ENCODE assay signal across 11 mouse cellular contexts in genomic region chr8:91676928-91677327, GRCm38 (mm10).
A peak's percentile ranks its signal among the peaks of the same experiment; 100 is the strongest.
DNase-seq lines count a peak whose midpoint lies in the region; ATAC-seq and TF ChIP-seq lines count a peak whose summit lies in the region.
"Had no signal": no experiment of that assay in that cellular context is flagged by ENCODE, and none has a peak within 500 bp of the region (broad histone marks: within the 10 kb centered on the region; RNA-seq: fewer than 3 reads in every experiment).

No protein-coding gene starts in this region.

- 46% methylated on average over 3 of the region's 3 CpGs for WGBS in hindbrain, embryonic 15.5 days
- 54% methylated on average over 3 of the region's 3 CpGs for WGBS in hindbrain, embryonic 12.5 days
- WGBS in forebrain, postnatal 0 days = 47% methylated on average over 3 of the region's 3 CpGs

- DNase-seq in cerebellum, adult 11-12 months = peak; percentile 71
- peak; percentile 83 for DNase-seq in forebrain, postnatal 0 days
- peak; percentile 61 to 81 for DNase-seq in layer of hippocampus, postnatal 36 days
- no peak for DNase-seq in MN1 (ENCODE audit: low spot score)
- DNase-seq: adrenal gland, postnatal 10 days had no signal

- no peak overlapping the region for H3K4me2 ChIP-seq in hindbrain, embryonic 15.5 days
- H3K4me2 ChIP-seq in hindbrain, embryonic 12.5 days (replicated peaks) = no peak overlapping the region
- H3K4me2 ChIP-seq in forebrain, postnatal 0 days (ENCODE audit: low read depth) = no peak overlapping the region
- H3K4me2 ChIP-seq: embryonic facial prominence, embryonic 15.5 days had no signal

- peak; percentile 63 for ATAC-seq in hindbrain, embryonic 15.5 days (ENCODE audit: low FRiP score, low read depth)
- no peak for ATAC-seq in hindbrain, embryonic 12.5 days (ENCODE audit: low FRiP score)
- ATAC-seq in forebrain, postnatal 0 days = peak; percentile 95
- ATAC-seq in inflammation-experienced regulatory T-cells, adult 6 months = no peak

- H3K4me1 ChIP-seq in hindbrain, embryonic 15.5 days (replicated peaks) = no peaks in the 10 kb centered on the region; the same call in 1 of the 2 replicates
- peaks cover 23% of the 10 kb centered on the region for H3K4me1 ChIP-seq in hindbrain, embryonic 12.5 days
- no peaks in the 10 kb centered on the region for H3K4me1 ChIP-seq in forebrain, postnatal 0 days (ENCODE audit: insufficient read depth)
- H3K4me1 ChIP-seq: embryonic facial prominence, embryonic 15.5 days had no signal

- no peak overlapping the region for H3K4me3 ChIP-seq in hindbrain, embryonic 15.5 days
- H3K4me3 ChIP-seq in hindbrain, embryonic 12.5 days = no peak overlapping the region
- no peak overlapping the region for H3K4me3 ChIP-seq in forebrain, postnatal 0 days (ENCODE audit: low read depth, low read length)
- H3K4me3 ChIP-seq: embryonic facial prominence, embryonic 15.5 days had no signal

- no peaks in the 10 kb centered on the region for H3K9me3 ChIP-seq in hindbrain, embryonic 15.5 days
- no peaks in the 10 kb centered on the region for H3K9me3 ChIP-seq in hindbrain, embryonic 12.5 days (replicated peaks)
- H3K9me3 ChIP-seq in forebrain, postnatal 0 days (ENCODE audit: low read length) = no peaks in the 10 kb centered on the region
- H3K9me3 ChIP-seq: embryonic facial prominence, embryonic 15.5 days had no signal

- no peaks in the 10 kb centered on the region for H3K36me3 ChIP-seq in hindbrain, embryonic 15.5 days
- H3K36me3 ChIP-seq in hindbrain, embryonic 12.5 days = no peaks in the 10 kb centered on the region
- no peaks in the 10 kb centered on the region for H3K36me3 ChIP-seq in forebrain, postnatal 0 days (ENCODE audit: insufficient read depth)
- H3K36me3 ChIP-seq: embryonic facial prominence, embryonic 15.5 days had no signal

- H3K9ac ChIP-seq in hindbrain, embryonic 15.5 days = no peak overlapping the region
- no peak overlapping the region for H3K9ac ChIP-seq in hindbrain, embryonic 12.5 days
- H3K9ac ChIP-seq in forebrain, postnatal 0 days = no peak overlapping the region
- H3K9ac ChIP-seq: embryonic facial prominence, embryonic 15.5 days; liver, embryonic 14.5 days had no signal

- peaks cover 15% of the 10 kb centered on the region for H3K27me3 ChIP-seq in hindbrain, embryonic 15.5 days
- H3K27me3 ChIP-seq in hindbrain, embryonic 12.5 days = peaks cover 4% of the 10 kb centered on the region; the same call in 1 of the 2 replicates
- peaks cover 3% of the 10 kb centered on the region for H3K27me3 ChIP-seq in forebrain, postnatal 0 days (ENCODE audit: insufficient read depth, low read length)
- H3K27me3 ChIP-seq: embryonic facial prominence, embryonic 15.5 days had no signal

- no peak overlapping the region for H3K27ac ChIP-seq in hindbrain, embryonic 15.5 days (replicated peaks)
- H3K27ac ChIP-seq in hindbrain, embryonic 12.5 days = no peak overlapping the region
- H3K27ac ChIP-seq in forebrain, postnatal 0 days (ENCODE audit: low read depth, low read length) = no peak overlapping the region
- H3K27ac ChIP-seq: embryonic facial prominence, embryonic 15.5 days; kidney, postnatal 0 days; liver, embryonic 14.5 days had no signal

- no peak for TF ChIP-seq CTCF in forebrain, postnatal 0 days (IDR thresholded peaks at IDR 0.05; ENCODE audit: low read depth)

Comparison
In these comparisons a context has a peak if more than half of its experiments do, and no peak if none do; other contexts are left out.
1. ATAC-seq: peak in hindbrain, embryonic 15.5 days (single experiment) and forebrain, postnatal 0 days (single experiment); none in hindbrain, embryonic 12.5 days (single experiment) and inflammation-experienced regulatory T-cells, adult 6 months (single experiment).